Mouse (Mus musculus): ENCODE measurements around the gene Aggf1. TPM values are rescaled to one million over a fixed set of nuclear protein-coding genes. Genes with fewer than 3 reads are reported as not detected.

The Aggf1 gene
- polyA plus RNA-seq (2021; fragmentation: Nextera tagmentation) = 20.8 and 33.2 TPM in 2 replicates
- long read RNA-seq, experiment 1, transcript Aggf1-201 (14 exons, 3,249 nt) = major isoform, 205 of 266 reads
- long read RNA-seq, experiment 1, partial matches to known transcripts = 54 of 266 reads
- long read RNA-seq, experiment 1, other reads (novel, unspliced or antisense) = 7 of 266 reads
- long read RNA-seq, experiment 2, partial matches to known transcripts = 49 of 53 reads
- long read RNA-seq, experiment 2, other reads (novel, unspliced or antisense) = 2 of 53 reads

GRCm38 (mm10) chr13:95374701-95375553 is at the start of gene Aggf1:
Aggf1 (minus strand) TSS chr13:95375352.

GRCm38 (mm10) chr13:95323400-95323799 is 51.8 kb downstream of the Aggf1 start, which contains the start of gene Zbed3:
Zbed3 (plus strand) TSS chr13:95323612.

Other genes with a start within 250 kb of the Aggf1 start
- gene Pde8b, start 125.0 kb downstream of the Aggf1 start, polyA plus RNA-seq (2021; fragmentation: Nextera tagmentation) = 25.1 and 32.1 TPM in 2 replicates
- gene Zbed3, start 51.7 kb downstream of the Aggf1 start, polyA plus RNA-seq (2021; fragmentation: Nextera tagmentation) = 5.6 and 10.4 TPM in 2 replicates
- gene Crhbp, start 69.6 kb upstream of the Aggf1 start, polyA plus RNA-seq (2021; fragmentation: Nextera tagmentation) = 38.2 and 39.0 TPM in 2 replicates
- gene S100z, start 103.4 kb upstream of the Aggf1 start, polyA plus RNA-seq (2021; fragmentation: Nextera tagmentation) = not detected in 2 replicates
- 0.16 TPM in 1 of 2 replicates, not detected in the other for gene F2rl1, start 149.9 kb upstream of the Aggf1 start, polyA plus RNA-seq (2021; fragmentation: Nextera tagmentation)
- gene F2r, start 243.1 kb upstream of the Aggf1 start, polyA plus RNA-seq (2021; fragmentation: Nextera tagmentation) = 1.8 and 2.0 TPM in 2 replicates

Data from left cerebral cortex, adult 6 months (tissue).